Mouse (Mus musculus) CH12.LX (cell line): ENCODE data around the gene Tnfsf13b.

ENCODE experiments used
- CTCF ChIP-seq, 2 experiments: IDR thresholded peaks in 1 of 2; conservative IDR thresholded peaks in 1 of 2; 2 replicates each; pipeline ENCODE4 v1.5.1; 2011 to 2012; ENCODE audit warnings: low read depth in 2 of 2, low read length in 2 of 2, improper control_type of control experiment in 1 of 2, inconsistent platforms in 1 of 2, mild to moderate bottlenecking in 1 of 2, moderate library complexity in 1 of 2
- E2F4 ChIP-seq: IDR thresholded peaks from 2 replicates; pipeline ENCODE4 v1.6.1; 2011; ENCODE audit warnings: low read depth, low read length, improper control_type of control experiment; ENCODE audit not compliant: insufficient replicate concordance
- IRF4 ChIP-seq: IDR thresholded peaks from 2 replicates; pipeline ENCODE4 v1.6.1; 2014; ENCODE audit warnings: low read depth, mild to moderate bottlenecking, inconsistent platforms, low read length, improper control_type of control experiment
- MAFK ChIP-seq: IDR thresholded peaks from 2 replicates; pipeline ENCODE4 v1.6.1; 2011; ENCODE audit warnings: low read length, improper control_type of control experiment; ENCODE audit not compliant: insufficient replicate concordance
- NRF1 ChIP-seq: IDR thresholded peaks from 2 replicates; pipeline ENCODE4 v1.6.1; 2014; ENCODE audit warnings: low read depth, mild to moderate bottlenecking, inconsistent platforms, low read length, improper control_type of control experiment, moderate library complexity

DNA sequence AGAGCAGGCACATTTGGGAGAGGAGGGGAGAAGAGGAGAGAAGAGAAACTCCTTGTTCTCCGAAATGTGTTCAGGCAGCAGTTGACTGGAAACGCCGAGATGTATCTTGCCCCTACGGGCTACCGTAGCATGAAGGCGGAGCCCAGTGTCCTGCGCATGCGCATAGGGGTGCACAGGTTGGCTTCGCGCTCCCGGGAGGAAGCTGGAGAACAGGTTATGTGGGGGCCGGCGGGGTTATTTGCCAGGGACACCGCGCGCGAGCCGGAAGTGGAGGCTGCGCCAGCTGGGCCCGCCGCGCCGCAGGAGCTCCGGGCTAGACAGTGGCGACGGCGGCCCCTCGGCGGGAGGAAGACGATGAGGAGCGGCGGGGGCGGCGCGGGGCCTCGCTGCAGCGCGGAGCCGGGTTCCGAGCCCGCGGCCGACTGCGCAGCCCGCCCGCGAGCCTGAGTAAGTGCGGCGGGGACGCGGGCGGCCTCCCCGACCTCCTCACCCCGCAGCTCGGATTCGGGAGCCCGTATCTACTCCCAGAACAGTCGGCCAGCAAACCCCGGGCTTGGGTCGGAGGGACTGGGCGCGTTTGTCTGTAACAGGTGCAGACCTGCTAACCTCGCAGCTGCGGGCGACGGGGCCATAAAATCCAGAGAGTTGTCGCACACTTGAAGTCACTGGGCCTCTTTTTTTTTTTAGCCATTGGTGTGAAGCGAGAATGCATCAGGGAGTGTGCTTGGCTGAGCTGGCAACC is 28.5 kb upstream of the Tnfsf13b start, which contains the start of the genes Lig4 and Abhd13:
- TF ChIP-seq CTCF (conservative IDR thresholded peaks at IDR 0.05 in 1 of 2, IDR thresholded peaks at IDR 0.05 in 1 of 2; ENCODE audit: low read depth in 2 of 2, low read length in 2 of 2) (no peak), IRF4 (peak; percentile 80), NRF1 (peak; percentile 98), MAFK (0 out of 2 replicates have a peak, but pooled peaks have one; percentile 12), E2F4 (peak; percentile 75; the same call in 1 of the 2 replicates)
